Mouse (Mus musculus) lung, embryonic 15.5 days (tissue): Measurements from ENCODE around the gene Herc3. TPM values are rescaled to one million over a fixed set of nuclear protein-coding genes. Genes with fewer than 3 reads are reported as not detected.
"Not testable (repeated sequence)": the region's sequence is repeated elsewhere in the genome, so short reads cannot be mapped to it uniquely, and the experiment has no call there.

Experiments
- ATAC-seq: fragments of 200-750 bp; cut with Nextera tagmentation; 2 replicates; pipeline ENCODE4 v1.8.0; 2017; ENCODE audit warnings: moderate number of reproducible peaks, borderline replicate concordance; ENCODE audit not compliant: low FRiP score, low TSS enrichment; ENCODE audit errors: extremely low read depth
- H3K27ac ChIP-seq: fragments of 300-500 bp; sonication (generic); 2 replicates; pipeline ENCODE4 v1.5.1; 2015; ENCODE audit warnings: moderate library complexity, mild to moderate bottlenecking, inconsistent platforms
- H3K27me3 ChIP-seq: fragments of 300-500 bp; sonication (generic); 2 replicates; pipeline ENCODE4 v1.6.1; 2015; ENCODE audit warnings: inconsistent platforms
- H3K36me3 ChIP-seq: fragments of 300-500 bp; sonication (generic); 2 replicates; pipeline ENCODE4 v1.6.1; 2015; ENCODE audit warnings: inconsistent platforms
- H3K4me1 ChIP-seq: fragments of 300-500 bp; sonication (generic); 2 replicates; pipeline ENCODE4 v1.6.1; 2015; ENCODE audit warnings: inconsistent platforms
- H3K4me2 ChIP-seq: fragments of 300-500 bp; sonication (generic); 2 replicates; pipeline ENCODE4 v1.6.1; 2015; ENCODE audit warnings: inconsistent platforms, mild to moderate bottlenecking, moderate library complexity
- H3K4me3 ChIP-seq: fragments of 300-500 bp; sonication (generic); 2 replicates; pipeline ENCODE4 v1.5.1; 2015; ENCODE audit warnings: mild to moderate bottlenecking, inconsistent platforms
- H3K9ac ChIP-seq: fragments of 300-500 bp; sonication (generic); 2 replicates; pipeline ENCODE4 v1.6.1; 2015; ENCODE audit warnings: inconsistent platforms
- H3K9me3 ChIP-seq: fragments of 300-500 bp; sonication (generic); 2 replicates; pipeline ENCODE4 v1.6.1; 2016; ENCODE audit warnings: inconsistent platforms
- WGBS: fragments of 180-500 bp; shearing (Covaris S2); methylation state at CpG from one replicate; pipeline ENCODE4 v1.1.7; 2015; 5-methylcytosine and 5-hydroxymethylcytosine counted together
- polyA plus RNA-seq: library from polyadenylated mRNA; unstranded; fragments of >200 nt; fragmentation: Nextera tagmentation; extraction: Ambion mirVana; gene quantifications from 2 replicates; pipeline ENCODE4 v1.2.1, GENCODE M21; 2015

Gene Herc3
- polyA plus RNA-seq, 1 experiment from 2014 or later, result 9.9 TPM

DNA sequence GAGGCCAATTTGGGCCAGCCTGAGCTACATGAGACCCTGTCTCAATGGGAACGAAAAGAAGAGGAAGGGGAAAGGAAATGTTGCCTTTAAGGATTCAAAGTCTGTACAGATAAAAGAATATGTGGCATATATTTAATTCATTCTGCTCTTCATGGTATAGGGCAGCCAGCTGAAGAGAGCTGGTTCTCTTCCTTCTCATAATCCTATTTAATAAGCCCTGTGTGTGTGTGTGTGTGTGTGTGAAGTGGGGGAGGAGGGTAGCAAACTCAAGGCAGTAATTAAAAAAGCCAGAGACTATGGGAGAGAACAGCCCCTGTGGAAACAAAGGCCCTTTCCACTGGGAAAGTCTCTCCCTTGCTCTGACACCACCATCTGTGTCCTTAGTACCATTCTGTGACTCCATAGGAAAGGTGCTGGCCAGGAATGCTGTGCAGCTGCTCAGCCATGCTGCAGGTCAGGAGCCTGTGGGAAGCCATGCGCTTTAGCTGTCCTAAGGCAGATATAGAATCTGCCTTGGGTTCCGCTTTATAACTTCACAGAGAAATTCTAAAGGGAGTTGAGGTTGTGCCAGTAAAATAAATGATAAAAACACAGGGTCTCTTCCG lies 32.5 kb downstream of the Herc3 start:
- no peak overlapping the region for H3K4me3 ChIP-seq

DNA sequence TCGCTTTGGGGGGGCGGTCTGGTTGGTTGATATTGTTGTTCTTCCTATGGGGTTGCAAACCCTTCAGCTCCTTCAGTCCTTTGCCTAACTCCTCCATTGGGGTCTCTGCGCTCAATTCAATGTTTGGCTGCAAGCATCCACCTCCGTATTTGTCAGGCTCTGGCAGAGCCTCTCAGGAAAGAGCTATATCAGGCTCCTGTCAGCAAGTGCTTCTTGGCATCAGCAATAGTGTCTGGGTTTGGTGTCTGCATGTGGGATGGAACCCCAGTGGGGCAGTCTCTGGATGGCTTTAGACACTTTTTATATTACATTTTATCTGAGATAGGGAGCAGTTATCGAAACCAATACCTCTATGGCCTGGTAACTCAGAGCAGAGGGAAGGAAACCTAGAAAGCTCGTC lies 36.6 kb downstream of the Herc3 start:
- H3K4me3 ChIP-seq, H3K27me3 ChIP-seq, H3K36me3 ChIP-seq, H3K4me1 ChIP-seq, H3K9me3 ChIP-seq, H3K4me2 ChIP-seq, H3K9ac ChIP-seq, ATAC-seq, H3K27ac ChIP-seq: not testable (repeated sequence)
- WGBS, result 86% methylated on average over 6 of the region's 6 CpGs

More for the DNA sequence above, 32.5 kb downstream of the Herc3 start:
- Histone ChIP-seq H3K4me1 (no peaks in the 10 kb centered on the region), H3K9me3 (no peaks in the 10 kb centered on the region), H3K4me2 (no peak overlapping the region), H3K27ac (no peak overlapping the region), H3K36me3 (no peaks in the 10 kb centered on the region), H3K27me3 (no peaks in the 10 kb centered on the region), H3K9ac (no peak overlapping the region)
- WGBS, result 90% methylated on average over 4 of the region's 4 CpGs
- ATAC-seq, result no peak

DNA sequence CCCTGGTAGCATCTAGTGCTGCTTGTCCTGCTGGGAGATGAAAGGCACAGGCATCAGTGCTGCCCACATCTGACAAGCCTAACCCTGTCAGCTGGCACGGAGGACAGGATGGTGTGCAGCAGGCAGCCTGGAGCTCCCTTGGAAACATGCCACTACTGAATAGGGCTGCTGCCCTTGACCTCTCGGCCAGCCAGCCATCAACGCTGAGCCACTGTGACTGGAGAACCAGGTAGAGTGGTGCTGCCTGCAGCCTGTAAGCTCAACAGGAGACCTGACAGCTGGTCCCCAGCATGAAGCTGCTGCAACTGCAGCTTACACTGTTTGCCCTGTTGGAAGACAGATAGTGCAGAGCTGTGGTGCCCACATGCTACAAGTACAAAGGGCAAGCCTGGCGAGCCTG lies 48.3 kb downstream of the Herc3 start:
- Histone ChIP-seq H3K4me1 (no peaks in the 10 kb centered on the region), H3K4me2 (no peak overlapping the region), H3K27ac (no peak overlapping the region), H3K9ac (no peak overlapping the region), H3K36me3 (no peaks in the 10 kb centered on the region), H3K9me3 (no peaks in the 10 kb centered on the region), H3K4me3 (no peak overlapping the region), H3K27me3 (no peaks in the 10 kb centered on the region)
- ATAC-seq, result no peak
- WGBS, result 53% methylated on average over 4 of the region's 4 CpGs

DNA sequence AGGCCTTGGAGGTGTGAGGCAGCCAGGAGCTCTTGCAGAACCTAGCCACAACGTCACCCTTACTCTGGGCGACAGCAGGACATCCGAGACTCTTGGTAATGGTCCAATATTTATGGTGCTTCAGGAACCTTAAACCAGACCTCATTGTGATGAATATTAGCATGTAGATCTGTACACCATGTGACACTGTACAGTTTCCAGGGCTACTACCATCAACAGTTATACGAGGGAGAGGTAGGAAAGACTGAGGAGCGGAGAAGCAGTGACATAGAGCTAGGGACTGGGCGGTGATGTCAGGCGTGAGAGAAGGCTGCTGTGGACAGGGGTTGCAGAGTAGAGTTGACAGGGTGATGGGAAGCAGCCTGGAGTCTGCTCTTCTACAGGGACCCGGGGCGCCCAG lies 48.7 kb downstream of the Herc3 start:
- 84% methylated on average over 9 of the region's 9 CpGs for WGBS
- H3K27me3 ChIP-seq, result no peaks in the 10 kb centered on the region
- no peak overlapping the region for H3K9ac ChIP-seq
- H3K36me3 ChIP-seq, result no peaks in the 10 kb centered on the region
- no peaks in the 10 kb centered on the region for H3K4me1 ChIP-seq
- H3K4me3 ChIP-seq, result no peak overlapping the region
- no peaks in the 10 kb centered on the region for H3K9me3 ChIP-seq
- H3K27ac ChIP-seq, result no peak overlapping the region
- ATAC-seq, result no peak
- H3K4me2 ChIP-seq, result no peak overlapping the region

DNA sequence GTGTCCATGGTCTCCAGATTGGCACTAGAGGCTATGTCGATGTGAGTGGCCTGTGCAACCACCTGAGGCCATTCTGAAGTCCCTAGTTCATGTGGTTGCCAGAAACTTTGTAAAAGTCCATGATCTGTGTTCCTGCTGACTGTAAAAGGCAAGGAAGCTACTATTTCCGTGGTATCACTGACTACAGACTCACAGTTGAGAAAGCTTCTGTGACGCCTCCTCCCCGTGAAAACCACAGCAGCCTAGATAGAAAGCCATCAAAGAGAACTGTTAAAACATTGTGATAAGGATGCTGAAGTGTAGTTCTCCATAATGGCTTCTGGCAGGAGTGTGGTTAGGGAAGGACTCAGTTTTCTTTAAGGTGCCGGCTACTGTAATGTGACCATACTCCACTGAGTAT lies 49.6 kb downstream of the Herc3 start:
- no peak overlapping the region for H3K27ac ChIP-seq

DNA sequence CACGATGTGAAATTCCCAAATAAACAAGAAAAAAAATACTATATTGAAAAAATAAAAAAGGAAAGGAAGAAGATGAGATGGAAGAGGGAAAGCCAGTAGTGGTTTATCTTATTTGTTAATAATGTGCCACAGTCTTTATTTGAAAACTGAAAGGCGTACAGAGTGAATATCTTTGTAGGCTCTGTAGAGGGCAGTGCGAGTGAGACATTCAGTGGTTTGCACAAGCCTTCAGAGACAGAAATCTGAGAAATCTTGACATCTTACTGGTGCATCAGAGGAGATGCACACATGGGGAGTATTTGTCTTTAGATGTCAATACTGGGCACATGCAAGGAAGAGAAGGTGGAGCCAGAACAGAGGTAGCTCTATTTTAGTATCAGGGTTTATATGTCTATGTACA lies 50.1 kb downstream of the Herc3 start:
- H3K36me3 ChIP-seq, result no peaks in the 10 kb centered on the region
- no peaks in the 10 kb centered on the region for H3K9me3 ChIP-seq
- no peak overlapping the region for H3K4me2 ChIP-seq
- H3K27ac ChIP-seq, result no peak overlapping the region
- no peak overlapping the region for H3K4me3 ChIP-seq
- no peak for ATAC-seq
- no peak overlapping the region for H3K9ac ChIP-seq
- no peaks in the 10 kb centered on the region for H3K27me3 ChIP-seq
- WGBS, result 82% methylated on average over 3 of the region's 3 CpGs
- no peaks in the 10 kb centered on the region for H3K4me1 ChIP-seq

More for the DNA sequence above, 49.6 kb downstream of the Herc3 start:
- 71% methylated on average over 5 of the region's 5 CpGs for WGBS
- H3K27me3 ChIP-seq, result no peaks in the 10 kb centered on the region
- H3K4me1 ChIP-seq, result no peaks in the 10 kb centered on the region
- no peak overlapping the region for H3K4me2 ChIP-seq
- ATAC-seq, result no peak
- no peak overlapping the region for H3K4me3 ChIP-seq
- no peaks in the 10 kb centered on the region for H3K36me3 ChIP-seq
- no peaks in the 10 kb centered on the region for H3K9me3 ChIP-seq
- H3K9ac ChIP-seq, result no peak overlapping the region

DNA sequence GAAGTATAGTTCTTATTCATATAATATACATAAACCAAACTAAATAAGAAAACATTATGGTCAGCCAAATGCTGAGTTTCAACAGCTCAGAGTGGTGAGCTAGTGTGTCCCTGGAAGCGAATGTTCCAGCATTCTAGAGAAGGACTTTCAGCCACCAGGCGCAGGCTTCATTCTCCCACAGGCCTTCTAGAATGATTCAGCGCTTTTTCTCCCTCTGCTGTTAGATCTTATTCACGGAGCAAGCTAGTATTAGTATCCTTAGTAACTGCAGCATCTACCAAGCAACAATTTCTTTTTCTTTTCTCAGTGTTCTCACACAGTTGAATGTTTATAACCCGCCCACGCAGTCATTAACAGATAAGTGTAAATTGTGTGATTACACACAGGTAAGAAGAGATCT lies 51.0 kb downstream of the Herc3 start:
- Histone ChIP-seq H3K9ac (no peak overlapping the region), H3K4me2 (no peak overlapping the region), H3K4me1 (no peaks in the 10 kb centered on the region), H3K27me3 (no peaks in the 10 kb centered on the region), H3K27ac (no peak overlapping the region), H3K36me3 (no peaks in the 10 kb centered on the region), H3K9me3 (no peaks in the 10 kb centered on the region), H3K4me3 (no peak overlapping the region)
- ATAC-seq, result no peak
- WGBS, result 70% methylated on average over 6 of the region's 6 CpGs

DNA sequence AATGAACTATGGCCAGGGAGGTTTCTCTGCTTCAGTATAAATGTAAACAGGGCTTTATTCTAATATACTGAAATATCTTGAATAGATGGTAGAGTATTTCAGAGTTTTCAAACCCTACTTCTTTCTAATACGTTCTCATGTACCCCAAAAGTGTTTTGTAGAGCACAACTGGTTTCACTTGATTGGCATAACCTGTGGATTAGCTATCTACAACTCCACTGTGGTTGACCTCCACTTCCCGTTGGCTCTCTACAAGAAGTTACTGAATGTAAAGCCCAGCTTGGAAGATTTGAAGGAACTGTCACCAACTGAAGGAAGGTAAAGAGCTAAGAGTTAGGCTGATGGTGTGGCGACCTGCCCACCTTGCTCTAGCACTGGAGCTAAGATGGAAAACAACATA lies 58.7 kb downstream of the Herc3 start:
- 88% methylated on average over 3 of the region's 3 CpGs for WGBS
- H3K36me3 ChIP-seq, result peaks cover 4% of the 10 kb centered on the region; the same call in 1 of the 2 replicates
- no peak overlapping the region for H3K9ac ChIP-seq
- H3K4me3 ChIP-seq, result no peak overlapping the region
- H3K27ac ChIP-seq, result no peak overlapping the region
- no peak for ATAC-seq
- no peak overlapping the region for H3K4me2 ChIP-seq
- no peaks in the 10 kb centered on the region for H3K27me3 ChIP-seq
- no peaks in the 10 kb centered on the region for H3K9me3 ChIP-seq
- H3K4me1 ChIP-seq, result no peaks in the 10 kb centered on the region

DNA sequence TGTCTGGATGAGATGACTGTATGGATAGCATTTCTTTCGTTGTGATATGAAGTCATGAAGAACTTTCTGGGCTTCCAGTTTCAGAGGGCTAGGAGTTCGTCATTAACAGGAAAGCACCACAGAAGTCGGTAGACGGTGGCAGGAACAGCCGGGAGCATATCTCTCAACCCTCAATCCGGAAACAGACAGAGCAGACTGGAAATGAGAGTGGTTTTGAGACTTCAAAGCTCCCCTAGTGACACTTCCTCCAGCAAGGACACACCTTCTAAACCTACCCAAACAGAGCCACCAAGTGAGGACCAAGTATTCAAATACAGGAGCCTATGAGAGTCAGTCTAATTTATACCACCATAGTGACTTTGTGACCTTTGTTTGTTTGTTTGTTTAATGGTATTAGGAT lies 62.0 kb downstream of the Herc3 start:
- Histone ChIP-seq H3K36me3 (peaks cover 4% of the 10 kb centered on the region; the same call in 1 of the 2 replicates), H3K9ac (no peak overlapping the region), H3K27ac (no peak overlapping the region), H3K4me1 (no peaks in the 10 kb centered on the region), H3K9me3 (no peaks in the 10 kb centered on the region), H3K4me2 (no peak overlapping the region), H3K4me3 (no peak overlapping the region), H3K27me3 (no peaks in the 10 kb centered on the region)
- ATAC-seq, result no peak
- WGBS, result 67% methylated on average over 6 of the region's 6 CpGs

DNA sequence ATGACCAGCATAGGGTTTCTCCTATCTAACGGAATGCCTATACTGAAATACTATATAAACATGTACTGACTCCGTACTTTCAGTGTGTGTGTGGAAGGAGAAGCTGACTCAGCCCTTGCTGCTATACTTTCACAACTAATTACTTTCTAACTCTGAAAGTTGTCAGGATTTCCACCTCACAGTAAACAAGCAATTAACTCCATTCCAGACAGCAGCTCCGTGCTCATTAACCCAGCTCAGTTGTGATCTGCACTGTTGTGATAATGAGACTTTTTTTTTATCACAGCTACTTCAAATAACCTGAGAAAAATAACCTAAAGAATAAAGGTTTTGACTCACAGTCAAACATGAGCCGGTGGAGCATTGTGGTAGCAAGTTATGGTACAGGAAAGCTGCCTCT lies 63.7 kb downstream of the Herc3 start:
- Histone ChIP-seq H3K9ac (no peak overlapping the region), H3K4me2 (no peak overlapping the region), H3K4me1 (no peaks in the 10 kb centered on the region), H3K36me3 (peaks cover 3% of the 10 kb centered on the region; the same call in 1 of the 2 replicates), H3K27ac (no peak overlapping the region), H3K4me3 (no peak overlapping the region), H3K9me3 (no peaks in the 10 kb centered on the region), H3K27me3 (no peaks in the 10 kb centered on the region)
- no peak for ATAC-seq
- WGBS, result 78% methylated on average over 4 of the region's 4 CpGs

DNA sequence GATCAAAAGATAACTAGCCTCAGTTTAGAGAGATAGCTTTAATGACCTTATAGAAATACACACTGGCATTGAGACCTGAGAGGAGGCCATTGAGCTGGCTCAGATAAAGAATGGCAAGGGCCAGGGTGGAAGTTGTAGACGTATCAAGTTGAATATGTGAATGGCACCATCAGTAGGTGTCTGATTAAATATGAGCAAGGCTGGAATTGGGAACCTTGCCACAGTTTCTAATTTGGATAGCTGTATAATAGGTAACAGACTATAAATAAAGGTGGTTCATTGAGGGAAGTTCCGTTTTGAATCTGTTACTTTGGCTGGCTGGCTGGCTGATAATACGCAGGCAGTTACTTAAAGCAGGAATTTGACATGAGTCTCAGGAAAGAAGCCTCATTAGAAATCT lies 65.4 kb downstream of the Herc3 start:
- Histone ChIP-seq H3K27ac (no peak overlapping the region), H3K4me1 (no peaks in the 10 kb centered on the region), H3K9ac (no peak overlapping the region), H3K9me3 (no peaks in the 10 kb centered on the region), H3K27me3 (no peaks in the 10 kb centered on the region), H3K4me2 (no peak overlapping the region), H3K36me3 (no peaks in the 10 kb centered on the region), H3K4me3 (no peak overlapping the region)
- no peak for ATAC-seq
- 75% methylated on average over 3 of the region's 3 CpGs for WGBS

DNA sequence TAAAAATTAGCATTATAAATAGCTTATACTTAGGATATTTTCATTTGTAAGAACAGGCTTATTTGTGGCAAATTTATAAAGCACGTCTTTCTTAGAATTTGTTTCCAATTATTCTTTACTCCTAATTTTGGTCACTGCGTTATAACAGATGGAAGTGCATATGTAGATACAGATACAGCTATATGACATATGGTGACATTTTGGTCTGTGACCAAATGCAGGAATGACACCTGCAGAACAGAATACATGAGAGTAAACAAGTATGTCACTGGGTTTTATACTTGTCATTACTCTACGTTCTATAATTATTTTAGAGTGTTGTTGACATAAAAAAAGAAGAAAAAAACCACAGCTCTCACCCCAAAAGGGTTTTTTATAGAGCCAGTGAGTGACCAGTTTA lies 67.8 kb downstream of the Herc3 start:
- H3K36me3 ChIP-seq, result no peaks in the 10 kb centered on the region
- no peaks in the 10 kb centered on the region for H3K4me1 ChIP-seq
- H3K27ac ChIP-seq, result no peak overlapping the region
- WGBS, result 86% methylated on average over 3 of the region's 3 CpGs
- no peaks in the 10 kb centered on the region for H3K9me3 ChIP-seq
- no peak overlapping the region for H3K4me2 ChIP-seq
- H3K27me3 ChIP-seq, result no peaks in the 10 kb centered on the region
- no peak for ATAC-seq
- no peak overlapping the region for H3K9ac ChIP-seq
- no peak overlapping the region for H3K4me3 ChIP-seq

DNA sequence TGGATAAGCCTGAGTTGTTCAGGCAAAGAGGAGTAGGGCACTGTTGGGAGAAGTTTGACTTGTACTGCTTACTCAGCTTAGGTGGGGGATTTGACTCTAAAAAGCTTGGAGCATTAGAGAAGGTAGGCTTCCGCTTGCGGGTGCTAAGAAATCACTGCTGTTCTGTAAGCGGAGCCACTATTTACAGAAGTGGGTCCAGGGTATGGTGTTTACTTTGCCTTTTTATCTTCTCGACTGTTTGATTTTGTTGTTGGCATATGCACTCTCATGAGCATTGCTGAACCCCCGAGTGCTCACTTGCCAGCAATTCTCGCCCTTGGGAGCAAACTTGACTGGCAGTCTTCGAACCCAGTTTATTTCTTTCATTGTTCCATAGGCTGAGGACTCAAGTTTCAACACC lies 69.3 kb downstream of the Herc3 start:
- Histone ChIP-seq H3K4me3 (no peak overlapping the region), H3K4me2 (no peak overlapping the region), H3K4me1 (no peaks in the 10 kb centered on the region), H3K9ac (no peak overlapping the region), H3K9me3 (no peaks in the 10 kb centered on the region), H3K36me3 (no peaks in the 10 kb centered on the region), H3K27me3 (no peaks in the 10 kb centered on the region), H3K27ac (no peak overlapping the region)
- WGBS, result 63% methylated on average over 7 of the region's 7 CpGs
- ATAC-seq, result no peak
